Mouse (Mus musculus): ENCODE data around the gene Smarcc2. TPM values are rescaled to one million over a fixed set of nuclear protein-coding genes. Genes with fewer than 3 reads are reported as not detected.
A peak's percentile ranks its signal among the peaks of the same experiment; 100 is the strongest.

Gene Smarcc2
- polyA plus RNA-seq, 1 experiment from 2014 or later, result 178 TPM

DNA sequence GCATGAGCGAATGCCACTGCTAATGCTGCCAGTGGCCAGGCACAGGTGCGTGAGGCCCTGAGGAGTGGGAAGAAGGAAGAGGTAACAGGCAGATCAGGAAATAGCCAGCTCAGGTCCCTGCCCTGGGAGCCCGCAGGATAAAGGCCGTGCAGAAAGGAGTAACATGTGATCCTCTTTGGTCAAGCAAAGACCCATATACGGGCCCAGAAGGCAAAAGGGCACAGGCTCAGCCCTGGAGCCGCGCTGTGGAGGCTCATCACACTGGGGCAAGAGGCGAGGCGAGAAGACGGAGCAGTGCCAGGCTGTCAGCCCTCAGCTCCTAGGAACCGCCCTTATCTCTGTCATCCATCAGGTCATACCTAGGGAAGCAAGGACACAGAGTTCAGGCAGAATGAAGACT lies 51.3 kb downstream of the Smarcc2 start:
- Histone ChIP-seq H3K9ac (ENCODE audit: low read length) (no peak overlapping the region), H3K36me3 (ENCODE audit: control insufficient read depth, insufficient read depth, low read length) (peaks cover 4% of the 10 kb centered on the region; the same call in 1 of the 2 replicates), H3K4me1 (ENCODE audit: control insufficient read depth, insufficient read depth, low read length) (no peaks in the 10 kb centered on the region), H3K27ac (ENCODE audit: low read depth, low read length) (no peak overlapping the region), H3K9me3 (replicated peaks; ENCODE audit: control insufficient read depth, low read length) (no peaks in the 10 kb centered on the region), H3K4me3 (ENCODE audit: low read depth, low read length) (no peak overlapping the region), H3K27me3 (replicated peaks; ENCODE audit: control insufficient read depth, insufficient read depth, low read length) (no peaks in the 10 kb centered on the region), H3K4me2 (ENCODE audit: low read length) (no peak overlapping the region)
- DNase-seq (ENCODE audit: low spot score) (no peak), ATAC-seq (no peak)
- WGBS, result 90% methylated on average over 11 of the region's 11 CpGs

- H3K4me2 ChIP-seq (ENCODE audit: low read length), result no peak overlapping the region
- H3K36me3 ChIP-seq (ENCODE audit: control insufficient read depth, insufficient read depth, low read length), result peaks cover 4% of the 10 kb centered on the region; the same call in 1 of the 2 replicates
- WGBS, result 96% methylated on average over 9 of the region's 9 CpGs
- no peak for ATAC-seq
- H3K9ac ChIP-seq (ENCODE audit: low read length), result no peak overlapping the region
- no peak overlapping the region for H3K27ac ChIP-seq (ENCODE audit: low read depth, low read length)
- no peaks in the 10 kb centered on the region for H3K9me3 ChIP-seq (replicated peaks; ENCODE audit: control insufficient read depth, low read length)
- H3K27me3 ChIP-seq (replicated peaks; ENCODE audit: control insufficient read depth, insufficient read depth, low read length), result peaks cover 5% of the 10 kb centered on the region; the same call in 1 of the 2 replicates
- H3K4me1 ChIP-seq (ENCODE audit: control insufficient read depth, insufficient read depth, low read length), result no peaks in the 10 kb centered on the region
- no peak overlapping the region for H3K4me3 ChIP-seq (ENCODE audit: low read depth, low read length)
- no peak for DNase-seq (ENCODE audit: low spot score)
These were observed 52.1 kb downstream of the Smarcc2 start for GRCm38 (mm10) chr10:128511189-128511588.

GRCm38 (mm10) chr10:128511761-128512160 lies 52.7 kb downstream of the Smarcc2 start:
- Histone ChIP-seq H3K4me1 (ENCODE audit: control insufficient read depth, insufficient read depth, low read length) (no peaks in the 10 kb centered on the region), H3K9me3 (replicated peaks; ENCODE audit: control insufficient read depth, low read length) (no peaks in the 10 kb centered on the region), H3K27me3 (replicated peaks; ENCODE audit: control insufficient read depth, insufficient read depth, low read length) (peaks cover 5% of the 10 kb centered on the region; the same call in 1 of the 2 replicates), H3K4me2 (ENCODE audit: low read length) (no peak overlapping the region), H3K9ac (ENCODE audit: low read length) (no peak overlapping the region), H3K36me3 (ENCODE audit: control insufficient read depth, insufficient read depth, low read length) (peaks cover 4% of the 10 kb centered on the region; the same call in 1 of the 2 replicates), H3K27ac (ENCODE audit: low read depth, low read length) (no peak overlapping the region), H3K4me3 (ENCODE audit: low read depth, low read length) (no peak overlapping the region)
- DNase-seq (ENCODE audit: low spot score) (no peak), ATAC-seq (no peak)
- WGBS, result 78% methylated on average over 12 of the region's 12 CpGs

DNA sequence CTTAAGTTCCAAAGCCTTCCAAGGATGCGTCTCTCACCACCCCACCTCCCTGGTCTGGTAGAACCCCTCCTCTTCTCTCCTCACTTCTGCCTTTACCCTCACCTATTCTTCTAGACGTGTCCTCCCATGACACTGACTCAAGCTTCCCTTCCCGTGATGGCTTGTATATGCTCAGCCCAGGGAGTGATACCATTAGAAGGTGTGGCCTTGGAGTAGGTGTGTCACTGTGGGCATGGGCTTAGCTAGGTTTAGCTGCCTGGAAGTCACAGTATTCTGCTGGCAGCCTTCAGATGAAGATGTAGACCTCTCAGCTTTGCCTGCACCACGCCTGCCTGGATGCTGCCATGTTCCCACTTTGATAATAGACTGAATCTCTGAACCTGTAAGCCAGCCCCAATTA lies 56.0 kb downstream of the Smarcc2 start:
- DNase-seq (ENCODE audit: low spot score) (no peak), ATAC-seq (no peak)
- Histone ChIP-seq H3K27me3 (replicated peaks; ENCODE audit: control insufficient read depth, insufficient read depth, low read length) (peaks cover 5% of the 10 kb centered on the region; the same call in 1 of the 2 replicates), H3K4me3 (ENCODE audit: low read depth, low read length) (no peak overlapping the region), H3K9me3 (replicated peaks; ENCODE audit: control insufficient read depth, low read length) (no peaks in the 10 kb centered on the region), H3K27ac (ENCODE audit: low read depth, low read length) (no peak overlapping the region), H3K9ac (ENCODE audit: low read length) (no peak overlapping the region), H3K4me1 (ENCODE audit: control insufficient read depth, insufficient read depth, low read length) (no peaks in the 10 kb centered on the region), H3K36me3 (ENCODE audit: control insufficient read depth, insufficient read depth, low read length) (peaks cover 4% of the 10 kb centered on the region; the same call in 1 of the 2 replicates), H3K4me2 (ENCODE audit: low read length) (no peak overlapping the region)
- 86% methylated on average over 4 of the region's 4 CpGs for WGBS

DNA sequence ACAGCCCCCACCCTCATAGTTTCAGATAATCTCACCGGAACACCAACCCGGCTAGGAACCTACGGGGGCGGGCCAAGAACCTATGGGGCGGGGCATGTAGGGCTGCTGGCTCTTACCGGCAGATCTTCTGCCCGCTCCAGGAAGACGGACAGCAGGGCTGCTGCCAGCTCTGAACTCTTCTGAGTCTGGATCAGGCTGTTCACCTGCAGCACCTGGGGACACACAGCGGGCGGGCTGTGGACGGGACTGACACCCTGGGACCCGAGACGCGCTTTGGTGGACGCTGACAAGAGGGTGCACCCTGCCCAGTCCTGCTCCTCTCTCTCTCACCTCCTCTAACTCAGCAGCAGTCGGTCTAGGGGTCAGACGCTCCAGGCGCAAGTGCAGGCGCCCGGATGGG lies 57.0 kb downstream of the Smarcc2 start:
- WGBS, result 12% methylated on average over 20 of the region's 20 CpGs
- Histone ChIP-seq H3K27me3 (replicated peaks; ENCODE audit: control insufficient read depth, insufficient read depth, low read length) (peaks cover 5% of the 10 kb centered on the region; the same call in 1 of the 2 replicates), H3K9ac (ENCODE audit: low read length) (no peak overlapping the region), H3K4me1 (ENCODE audit: control insufficient read depth, insufficient read depth, low read length) (no peaks in the 10 kb centered on the region), H3K27ac (ENCODE audit: low read depth, low read length) (no peak overlapping the region), H3K36me3 (ENCODE audit: control insufficient read depth, insufficient read depth, low read length) (peaks cover 4% of the 10 kb centered on the region; the same call in 1 of the 2 replicates), H3K9me3 (replicated peaks; ENCODE audit: control insufficient read depth, low read length) (no peaks in the 10 kb centered on the region), H3K4me3 (ENCODE audit: low read depth, low read length) (no peak overlapping the region), H3K4me2 (ENCODE audit: low read length) (no peak overlapping the region)
- no peak for ATAC-seq
- no peak for DNase-seq (ENCODE audit: low spot score)

- H3K36me3 ChIP-seq (ENCODE audit: control insufficient read depth, insufficient read depth, low read length), result peaks cover 4% of the 10 kb centered on the region; the same call in 1 of the 2 replicates
- 21% methylated on average over 6 of the region's 6 CpGs for WGBS
- peaks cover 5% of the 10 kb centered on the region; the same call in 1 of the 2 replicates for H3K27me3 ChIP-seq (replicated peaks; ENCODE audit: control insufficient read depth, insufficient read depth, low read length)
- no peak overlapping the region for H3K9ac ChIP-seq (ENCODE audit: low read length)
- no peak for DNase-seq (ENCODE audit: low spot score)
- ATAC-seq, result no peak
- no peaks in the 10 kb centered on the region for H3K9me3 ChIP-seq (replicated peaks; ENCODE audit: control insufficient read depth, low read length)
- H3K27ac ChIP-seq (ENCODE audit: low read depth, low read length), result no peak overlapping the region
- no peak overlapping the region for H3K4me2 ChIP-seq (ENCODE audit: low read length)
- no peak overlapping the region for H3K4me3 ChIP-seq (ENCODE audit: low read depth, low read length)
- no peaks in the 10 kb centered on the region for H3K4me1 ChIP-seq (ENCODE audit: control insufficient read depth, insufficient read depth, low read length)
These were observed 57.6 kb downstream of the Smarcc2 start for GRCm38 (mm10) chr10:128516677-128517076.

DNA sequence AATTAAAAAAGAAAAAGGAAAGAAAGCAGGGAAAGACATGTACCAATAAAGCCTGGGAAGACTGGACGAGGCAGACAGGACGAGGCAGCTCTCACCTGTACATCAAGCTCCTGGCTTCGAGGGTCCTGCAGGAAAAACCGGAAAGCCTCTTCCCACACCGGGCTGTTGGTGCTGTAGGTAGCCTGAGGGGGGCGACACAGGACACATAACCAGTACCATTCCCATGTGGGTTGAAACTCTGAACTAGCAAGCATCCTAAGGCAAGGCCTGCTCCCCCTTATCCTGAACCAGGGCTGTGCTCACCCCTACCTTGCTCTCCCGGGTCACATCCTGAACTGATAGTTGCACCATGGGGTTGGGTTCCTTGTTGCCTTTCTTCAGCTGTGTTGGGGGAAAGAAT lies 59.8 kb downstream of the Smarcc2 start:
- 71% methylated on average over 7 of the region's 7 CpGs for WGBS
- H3K4me2 ChIP-seq (ENCODE audit: low read length), result no peak overlapping the region
- H3K9me3 ChIP-seq (replicated peaks; ENCODE audit: control insufficient read depth, low read length), result no peaks in the 10 kb centered on the region
- peaks cover 5% of the 10 kb centered on the region; the same call in 1 of the 2 replicates for H3K27me3 ChIP-seq (replicated peaks; ENCODE audit: control insufficient read depth, insufficient read depth, low read length)
- H3K4me3 ChIP-seq (ENCODE audit: low read depth, low read length), result no peak overlapping the region
- no peaks in the 10 kb centered on the region for H3K4me1 ChIP-seq (ENCODE audit: control insufficient read depth, insufficient read depth, low read length)
- no peak for ATAC-seq
- H3K36me3 ChIP-seq (ENCODE audit: control insufficient read depth, insufficient read depth, low read length), result peaks cover 3% of the 10 kb centered on the region; the same call in 1 of the 2 replicates
- H3K9ac ChIP-seq (ENCODE audit: low read length), result no peak overlapping the region
- H3K27ac ChIP-seq (ENCODE audit: low read depth, low read length), result no peak overlapping the region
- peak; percentile 32 for DNase-seq (ENCODE audit: low spot score)

GRCm38 (mm10) chr10:128520591-128520990 lies 61.5 kb downstream of the Smarcc2 start:
- no peak for ATAC-seq
- H3K4me1 ChIP-seq (ENCODE audit: control insufficient read depth, insufficient read depth, low read length), result no peaks in the 10 kb centered on the region
- no peak overlapping the region for H3K9ac ChIP-seq (ENCODE audit: low read length)
- H3K27ac ChIP-seq (ENCODE audit: low read depth, low read length), result no peak overlapping the region
- H3K4me3 ChIP-seq (ENCODE audit: low read depth, low read length), result no peak overlapping the region
- DNase-seq (ENCODE audit: low spot score), result no peak
- peaks cover 9% of the 10 kb centered on the region; the same call in 1 of the 2 replicates for H3K27me3 ChIP-seq (replicated peaks; ENCODE audit: control insufficient read depth, insufficient read depth, low read length)
- H3K4me2 ChIP-seq (ENCODE audit: low read length), result no peak overlapping the region
- 86% methylated on average over 16 of the region's 16 CpGs for WGBS
- no peaks in the 10 kb centered on the region for H3K36me3 ChIP-seq (ENCODE audit: control insufficient read depth, insufficient read depth, low read length)
- no peaks in the 10 kb centered on the region for H3K9me3 ChIP-seq (replicated peaks; ENCODE audit: control insufficient read depth, low read length)

GRCm38 (mm10) chr10:128522351-128522750 lies 63.3 kb downstream of the Smarcc2 start:
- H3K9ac ChIP-seq (ENCODE audit: low read length), result no peak overlapping the region
- H3K27me3 ChIP-seq (replicated peaks; ENCODE audit: control insufficient read depth, insufficient read depth, low read length), result 0 out of 2 replicates have a peak, but pooled peaks cover 7% of the 10 kb centered on the region
- no peaks in the 10 kb centered on the region for H3K36me3 ChIP-seq (ENCODE audit: control insufficient read depth, insufficient read depth, low read length)
- ATAC-seq (no peak), DNase-seq (ENCODE audit: low spot score) (no peak)
- H3K4me1 ChIP-seq (ENCODE audit: control insufficient read depth, insufficient read depth, low read length), result peaks cover 7% of the 10 kb centered on the region; the same call in 1 of the 2 replicates
- no peaks in the 10 kb centered on the region for H3K9me3 ChIP-seq (replicated peaks; ENCODE audit: control insufficient read depth, low read length)
- no peak overlapping the region for H3K4me3 ChIP-seq (ENCODE audit: low read depth, low read length)
- no peak overlapping the region for H3K4me2 ChIP-seq (ENCODE audit: low read length)
- H3K27ac ChIP-seq (ENCODE audit: low read depth, low read length), result no peak overlapping the region
- WGBS, result 81% methylated on average over 6 of the region's 6 CpGs

Measured in forebrain, embryonic 14.5 days (tissue).